In genomic region chr15:61127971-61128370, GRCm38 (mm10) we compare ENCODE assay signal across 22 mouse cellular contexts.
A peak's percentile ranks its signal among the peaks of the same experiment; 100 is the strongest.
DNase-seq lines count a peak whose midpoint lies in the region; ATAC-seq and TF ChIP-seq lines count a peak whose summit lies in the region.
"Had no signal": no experiment of that assay in that cellular context is flagged by ENCODE, and none has a peak within 500 bp of the region (broad histone marks: within the 10 kb centered on the region; RNA-seq: fewer than 3 reads in every experiment).

No protein-coding gene starts in this region.

- no peak for TF ChIP-seq POLR2A in embryonic fibroblast, embryonic 13.5 days (IDR thresholded peaks at IDR 0.05; ENCODE audit: low read depth, low read length)

- H3K27ac ChIP-seq in kidney, postnatal 0 days: no peak overlapping the region
- no peak overlapping the region for H3K27ac ChIP-seq in kidney, embryonic 16.5 days (ENCODE audit: low read length)
- peak overlapping the region; percentile 71 for H3K27ac ChIP-seq in embryonic fibroblast, embryonic 13.5 days (ENCODE audit: insufficient read depth, low read length)
- no peak overlapping the region for H3K27ac ChIP-seq in forebrain, postnatal 0 days (ENCODE audit: low read depth, low read length)
- H3K27ac ChIP-seq: embryonic facial prominence, embryonic 15.5 days; forebrain, embryonic 12.5 days; forebrain, embryonic 15.5 days; hindbrain, embryonic 12.5 days; hindbrain, embryonic 15.5 days had no signal

- WGBS in kidney, postnatal 0 days: 34% methylated on average over 2 of the region's 2 CpGs
- 20% methylated on average over 2 of the region's 2 CpGs for WGBS in kidney, embryonic 16.5 days
- 76% methylated on average over 2 of the region's 2 CpGs for WGBS in forebrain, postnatal 0 days

- no peaks in the 10 kb centered on the region for H3K4me1 ChIP-seq in kidney, postnatal 0 days (replicated peaks; ENCODE audit: insufficient read depth, low read length)
- H3K4me1 ChIP-seq in kidney, embryonic 16.5 days (ENCODE audit: insufficient read depth, low read length): no peaks in the 10 kb centered on the region
- peaks cover 8% of the 10 kb centered on the region; the same call in 1 of the 2 replicates for H3K4me1 ChIP-seq in embryonic fibroblast, embryonic 13.5 days (ENCODE audit: control insufficient read depth, insufficient read depth, low read length)
- no peaks in the 10 kb centered on the region for H3K4me1 ChIP-seq in forebrain, postnatal 0 days (ENCODE audit: insufficient read depth)
- H3K4me1 ChIP-seq: embryonic facial prominence, embryonic 15.5 days; forebrain, embryonic 12.5 days; forebrain, embryonic 15.5 days; hindbrain, embryonic 12.5 days; hindbrain, embryonic 15.5 days had no signal

- H3K4me3 ChIP-seq in kidney, postnatal 0 days (replicated peaks; ENCODE audit: low read depth, low read length): no peak overlapping the region
- no peak overlapping the region for H3K4me3 ChIP-seq in kidney, embryonic 16.5 days (ENCODE audit: low read length)
- H3K4me3 ChIP-seq in embryonic fibroblast, embryonic 13.5 days (ENCODE audit: insufficient read depth, low read length): no peak overlapping the region
- no peak overlapping the region for H3K4me3 ChIP-seq in forebrain, postnatal 0 days (ENCODE audit: low read depth, low read length)
- H3K4me3 ChIP-seq: embryonic facial prominence, embryonic 15.5 days; erythroblast, embryonic 14.5 days; forebrain, embryonic 12.5 days; forebrain, embryonic 15.5 days; gastrocnemius, adult 2 months; hindbrain, embryonic 12.5 days; hindbrain, embryonic 15.5 days had no signal

- DNase-seq in kidney, postnatal 0 days (ENCODE audit: low spot score): peak; percentile 32
- DNase-seq in 3T3-L1 (ENCODE audit: low read depth, low spot score) (peak; percentile 58), NIH3T3 (ENCODE audit: low read depth) (peak; percentile 52)
- no peak for DNase-seq in forebrain, postnatal 0 days
- DNase-seq: adrenal gland, adult 8-10 months; cerebellum, adult 11 months; cerebellum, adult 2 months; cerebellum, adult 9-11 months; cerebellum, postnatal 25 days; gastrocnemius, adult 2 months; gastrocnemius, postnatal 14 days; heart, adult 11 months had no signal

- H3K4me2 ChIP-seq in kidney, postnatal 0 days (ENCODE audit: low read length): no peak overlapping the region
- no peak overlapping the region for H3K4me2 ChIP-seq in kidney, embryonic 16.5 days (replicated peaks; ENCODE audit: low read depth, low read length)
- no peak overlapping the region for H3K4me2 ChIP-seq in forebrain, postnatal 0 days (ENCODE audit: low read depth)
- H3K4me2 ChIP-seq: embryonic facial prominence, embryonic 15.5 days; forebrain, embryonic 12.5 days; forebrain, embryonic 15.5 days; heart, embryonic 11.5 days; hindbrain, embryonic 12.5 days; hindbrain, embryonic 15.5 days had no signal

- ATAC-seq in kidney, postnatal 0 days (replicated peaks; ENCODE audit: low FRiP score, low read depth): no peak
- ATAC-seq in kidney, embryonic 16.5 days (ENCODE audit: low FRiP score, low TSS enrichment): no peak
- no peak for ATAC-seq in forebrain, postnatal 0 days
- ATAC-seq: forebrain, embryonic 15.5 days; intestine, postnatal 0 days had no signal

- no peaks in the 10 kb centered on the region for H3K36me3 ChIP-seq in kidney, postnatal 0 days (ENCODE audit: insufficient read depth, low read length)
- no peaks in the 10 kb centered on the region for H3K36me3 ChIP-seq in kidney, embryonic 16.5 days (ENCODE audit: insufficient read depth, low read length)
- H3K36me3 ChIP-seq in forebrain, postnatal 0 days (ENCODE audit: insufficient read depth): no peaks in the 10 kb centered on the region
- H3K36me3 ChIP-seq: embryonic facial prominence, embryonic 15.5 days; forebrain, embryonic 12.5 days; forebrain, embryonic 15.5 days; hindbrain, embryonic 12.5 days; hindbrain, embryonic 15.5 days had no signal

- no peak overlapping the region for H3K9ac ChIP-seq in kidney, postnatal 0 days (ENCODE audit: low read depth, low read length)
- H3K9ac ChIP-seq in kidney, embryonic 16.5 days (replicated peaks; ENCODE audit: low read length): no peak overlapping the region
- H3K9ac ChIP-seq in forebrain, postnatal 0 days: no peak overlapping the region
- H3K9ac ChIP-seq: embryonic facial prominence, embryonic 15.5 days; forebrain, embryonic 12.5 days; forebrain, embryonic 15.5 days; hindbrain, embryonic 12.5 days; hindbrain, embryonic 15.5 days had no signal

- H3K9me3 ChIP-seq in kidney, postnatal 0 days (replicated peaks; ENCODE audit: low read length): no peaks in the 10 kb centered on the region
- H3K9me3 ChIP-seq in kidney, embryonic 16.5 days (ENCODE audit: low read length): no peaks in the 10 kb centered on the region
- no peaks in the 10 kb centered on the region for H3K9me3 ChIP-seq in forebrain, postnatal 0 days (ENCODE audit: low read length)
- H3K9me3 ChIP-seq: embryonic facial prominence, embryonic 15.5 days; forebrain, embryonic 12.5 days; forebrain, embryonic 15.5 days; hindbrain, embryonic 12.5 days; hindbrain, embryonic 15.5 days had no signal

- no peaks in the 10 kb centered on the region for H3K27me3 ChIP-seq in kidney, postnatal 0 days (ENCODE audit: insufficient read depth, low read length)
- H3K27me3 ChIP-seq in kidney, embryonic 16.5 days (ENCODE audit: insufficient read depth, low read length): no peaks in the 10 kb centered on the region
- H3K27me3 ChIP-seq in forebrain, postnatal 0 days (ENCODE audit: insufficient read depth, low read length): no peaks in the 10 kb centered on the region
- H3K27me3 ChIP-seq: embryonic facial prominence, embryonic 15.5 days; forebrain, embryonic 12.5 days; forebrain, embryonic 15.5 days; hindbrain, embryonic 12.5 days; hindbrain, embryonic 15.5 days had no signal

- TF ChIP-seq CTCF in kidney, postnatal 0 days (IDR thresholded peaks at IDR 0.05; ENCODE audit: low read depth): no peak
- no peak for TF ChIP-seq CTCF in embryonic fibroblast, embryonic 13.5 days (IDR thresholded peaks at IDR 0.05; ENCODE audit: borderline replicate concordance, insufficient read depth, low read length)
- TF ChIP-seq CTCF in forebrain, postnatal 0 days (IDR thresholded peaks at IDR 0.05; ENCODE audit: low read depth): no peak
